Mouse (Mus musculus) pancreas, adult 10 weeks (tissue): ENCODE data around the gene Manbal. TPM values are rescaled to one million over a fixed set of nuclear protein-coding genes. Genes with fewer than 3 reads are reported as not detected.

Source experiments
- polyA plus RNA-seq: library from polyadenylated mRNA; stranded (reverse); fragments of 350-450 nt; fragmentation: Illumina TruSeq; extraction: RNeasy Lipid Tissue Mini Kit (QIAGEN cat#74804); gene quantifications from one replicate; pipeline ENCODE4 v1.2.3, GENCODE M21; 2015; ENCODE audit warnings: low read depth, low replicate concordance; ENCODE audit not compliant: insufficient read depth

The Manbal gene
- polyA plus RNA-seq: 9.7 TPM

GRCm38 (mm10) chr2:157367184-157367893 is at the start of gene Manbal:
TSS of gene Manbal (plus strand) at chr2:157367594.

GRCm38 (mm10) chr2:157347361-157348159 is 19.8 kb upstream of the Manbal start, which contains the start of gene Ghrh:
TSS of gene Ghrh (minus strand) at chr2:157347506.

GRCm38 (mm10) chr2:157418206-157418605 is 50.8 kb downstream of the Manbal start, which contains the start of gene Src:
TSS of gene Src (plus strand) at chr2:157418444.

Other genes with a start within 250 kb of the Manbal start
- gene Samhd1, start 232.3 kb upstream of the Manbal start, polyA plus RNA-seq: 11.8 TPM
- 1.6 TPM for gene Rbl1, start 163.1 kb upstream of the Manbal start, polyA plus RNA-seq
- 77.6 TPM for gene Rpn2, start 88.6 kb upstream of the Manbal start, polyA plus RNA-seq
- not detected for gene Mroh8, start 88.0 kb upstream of the Manbal start, polyA plus RNA-seq
- gene Ghrh, start 20.1 kb upstream of the Manbal start, polyA plus RNA-seq: not detected
- 5.9 TPM for gene Src, start 50.9 kb downstream of the Manbal start, polyA plus RNA-seq
- gene Nnat, start 192.5 kb downstream of the Manbal start, polyA plus RNA-seq: 7.0 TPM
- 13.6 TPM for gene Blcap, start 203.7 kb downstream of the Manbal start, polyA plus RNA-seq